Mouse (Mus musculus): Measurements from ENCODE around the gene Igf2bp1. TPM values are rescaled to one million over a fixed set of nuclear protein-coding genes. Genes with fewer than 3 reads are reported as not detected.

The Igf2bp1 gene
- total RNA-seq, 2 experiments from 2014 or later, result 0.47 to 0.50 TPM

- peak in 1 of 2 experiments; percentile 17 for DNase-seq (ENCODE audit: low spot score in 2 of 2)
Observed at GRCm38 (mm10) chr11:96007516-96008235, 1.9 kb upstream of the Igf2bp1 start.

DNA sequence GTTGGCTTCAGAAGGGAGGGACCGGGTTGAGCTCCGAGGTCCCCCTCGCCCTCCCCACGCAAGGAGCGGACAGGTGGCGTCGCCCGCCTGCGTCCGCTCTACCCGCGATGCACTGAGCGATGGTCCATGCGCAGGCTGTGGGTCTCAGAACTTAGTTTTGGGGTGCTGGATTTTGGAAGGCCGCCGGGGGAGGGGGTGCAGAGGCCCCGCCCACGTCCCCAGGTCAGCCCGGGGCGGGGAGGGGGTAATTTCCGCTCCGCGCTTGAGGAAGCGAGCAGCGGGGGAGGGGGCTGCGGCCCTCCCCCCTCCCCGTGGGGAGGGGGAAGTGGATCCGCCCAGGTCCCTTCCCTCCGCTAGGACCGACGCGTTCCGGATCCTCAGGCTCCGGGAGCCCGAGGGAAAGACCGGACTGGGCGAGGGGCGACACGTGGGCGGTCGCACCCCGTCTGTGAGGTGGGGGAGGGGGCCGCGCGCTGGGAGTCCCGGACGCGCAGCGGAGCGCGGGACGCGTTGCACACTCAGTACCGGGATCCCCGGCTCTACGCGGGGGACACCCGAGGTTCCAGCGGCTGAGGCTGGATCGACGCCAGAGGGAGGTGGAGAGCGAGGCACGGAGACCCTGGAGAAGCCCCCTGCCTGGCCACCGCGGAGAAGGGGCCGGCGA lies 1.2 kb upstream of the Igf2bp1 start:
- peak in 1 of 2 experiments; percentile 27 for DNase-seq (ENCODE audit: low spot score in 2 of 2)

- peak in 1 of 2 experiments; percentile 15 for DNase-seq (ENCODE audit: low spot score in 2 of 2)
Observed at GRCm38 (mm10) chr11:96006367-96006851, 669 bp upstream of the Igf2bp1 start.

GRCm38 (mm10) chr11:96004793-96005402 lies 842 bp downstream of the Igf2bp1 start:
- DNase-seq (ENCODE audit: low spot score in 2 of 2), result peak in 1 of 2 experiments; percentile 28

DNA sequence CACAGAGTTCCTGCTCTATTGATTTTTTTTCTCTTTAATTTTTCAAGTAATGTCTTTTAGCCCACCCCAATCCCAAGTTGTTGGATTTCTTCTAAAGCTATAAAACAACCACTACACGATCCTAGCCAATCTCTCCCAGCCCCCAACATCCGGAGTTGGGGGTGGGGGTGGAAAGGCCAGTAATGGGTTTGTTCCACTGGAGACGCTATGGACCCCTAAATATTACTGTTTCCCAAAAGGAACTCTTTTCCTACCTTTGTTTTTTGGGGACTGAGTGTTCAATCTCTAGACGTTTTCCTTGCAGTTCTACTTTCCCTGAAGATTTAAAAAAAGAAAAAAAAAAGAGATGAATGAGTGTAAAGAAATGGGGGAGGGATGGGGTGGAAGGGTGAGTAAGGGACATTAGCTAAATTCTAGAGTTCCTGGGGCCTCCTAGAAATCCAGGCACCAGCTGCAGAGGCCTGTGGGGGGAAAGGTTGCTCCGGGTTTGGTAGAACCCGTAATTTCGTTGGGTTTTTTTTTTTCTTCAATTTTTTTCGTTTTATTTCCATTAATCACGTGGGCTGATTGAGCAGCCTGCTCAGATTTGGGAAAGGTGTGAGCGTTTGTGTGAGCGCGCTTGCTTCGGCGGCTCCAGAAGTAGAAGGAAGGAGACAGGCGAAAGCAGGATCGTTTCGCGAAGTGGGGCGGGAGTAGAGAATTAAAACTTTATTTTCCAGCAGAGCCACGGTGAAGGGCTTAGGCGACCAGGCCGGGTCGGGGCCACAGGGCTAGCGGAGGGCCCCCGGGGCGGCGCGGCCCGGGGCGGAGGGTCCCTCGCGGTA lies 1.6 kb downstream of the Igf2bp1 start:
- DNase-seq (ENCODE audit: low spot score in 2 of 2), result peak in 1 of 2 experiments; percentile 20

- no peak for DNase-seq (ENCODE audit: low spot score in 2 of 2)
Observed at GRCm38 (mm10) chr11:96003100-96003900, 2.4 kb downstream of the Igf2bp1 start.

- no peak for DNase-seq (ENCODE audit: low spot score in 2 of 2)
Observed at GRCm38 (mm10) chr11:95994151-95994550, 11.6 kb downstream of the Igf2bp1 start.

DNA sequence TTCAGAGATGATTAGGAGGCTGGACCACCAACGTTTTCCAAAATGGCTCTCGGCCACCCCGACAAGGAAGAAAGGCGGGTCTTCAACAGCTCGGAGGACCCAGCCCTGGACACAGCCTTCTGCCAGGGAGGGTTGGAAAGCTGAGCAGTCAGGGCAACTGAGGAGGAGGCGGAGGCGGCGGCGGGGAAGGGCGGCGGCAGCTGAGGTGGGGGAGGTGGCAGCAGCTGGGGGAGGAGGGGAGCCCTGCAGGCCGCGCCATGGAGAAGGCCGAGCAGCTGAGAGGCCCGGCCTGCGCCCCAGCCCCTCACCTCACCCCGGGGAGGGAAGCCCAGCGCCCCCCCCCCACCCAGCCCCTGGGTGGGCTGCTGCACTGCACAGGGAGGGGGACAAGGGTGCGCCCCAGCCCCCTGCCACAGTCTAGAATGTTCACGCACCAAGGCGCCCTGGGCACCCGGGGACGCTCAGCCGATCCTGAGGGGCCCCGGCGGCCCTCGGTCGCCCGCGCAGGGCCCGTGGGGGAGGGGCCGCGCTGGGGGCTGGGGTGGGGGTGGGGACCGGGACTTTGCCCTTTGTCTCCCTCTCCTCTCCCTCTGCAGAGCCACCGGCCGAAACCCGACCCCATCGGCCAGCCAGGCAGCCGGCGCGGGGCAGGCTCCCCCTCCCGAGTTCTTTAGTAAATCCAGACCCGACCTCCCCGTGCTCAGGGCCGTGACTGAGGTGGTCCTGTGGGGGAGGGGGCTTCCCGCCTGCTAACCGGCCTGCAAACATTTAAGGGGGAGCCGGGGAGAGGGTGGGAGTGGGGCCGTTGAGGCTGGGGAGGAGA lies 14.6 kb downstream of the Igf2bp1 start:
- DNase-seq (ENCODE audit: low spot score in 2 of 2), result peak; percentile 28 to 47

DNA sequence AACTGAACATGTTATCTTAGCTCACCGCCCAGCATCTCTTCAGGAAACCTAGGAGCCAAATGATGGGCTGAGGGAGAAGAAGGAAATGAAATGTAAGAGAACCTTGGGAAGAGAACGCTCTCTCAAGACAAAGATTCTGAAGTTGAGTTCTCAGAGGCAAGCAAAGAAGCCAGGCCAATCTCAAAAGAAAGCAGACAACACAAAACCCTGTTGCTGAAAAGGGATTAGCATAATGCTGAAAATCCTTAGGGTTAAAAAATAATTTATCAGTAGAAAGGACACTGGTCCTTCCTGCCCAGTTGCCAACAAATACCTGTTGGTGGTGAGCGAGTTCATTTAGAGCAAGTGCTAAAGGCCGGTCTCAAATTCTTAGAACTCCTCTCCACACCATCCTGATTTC lies 15.3 kb downstream of the Igf2bp1 start:
- DNase-seq (ENCODE audit: low spot score in 2 of 2), result no peak

DNA sequence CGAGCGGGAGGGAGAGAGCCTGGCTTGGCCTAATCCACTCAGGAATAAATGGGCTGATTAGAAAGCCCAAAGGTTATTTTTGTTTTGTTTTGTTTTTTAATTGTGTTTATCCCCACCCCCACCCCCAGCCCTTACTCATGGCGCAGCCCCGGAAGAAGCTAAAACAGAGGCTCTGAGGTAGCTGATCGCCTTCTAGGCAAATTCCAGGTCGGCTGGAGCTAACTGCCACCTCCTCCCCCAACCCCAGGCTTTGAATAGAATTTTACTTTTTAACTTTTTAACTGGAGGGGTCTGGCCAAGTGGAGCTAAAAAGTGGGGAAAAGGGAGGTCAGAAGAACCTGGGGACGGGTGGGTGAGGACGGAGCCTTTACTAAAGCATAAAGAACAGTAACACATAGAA lies 15.9 kb downstream of the Igf2bp1 start:
- no peak for DNase-seq (ENCODE audit: low spot score in 2 of 2)

- DNase-seq (ENCODE audit: low spot score in 2 of 2), result peak; percentile 58 to 67
Observed at GRCm38 (mm10) chr11:95988533-95988932, 17.2 kb downstream of the Igf2bp1 start.

- DNase-seq (ENCODE audit: low spot score in 2 of 2), result no peak
Observed at GRCm38 (mm10) chr11:95987854-95988447, 17.8 kb downstream of the Igf2bp1 start.

DNA sequence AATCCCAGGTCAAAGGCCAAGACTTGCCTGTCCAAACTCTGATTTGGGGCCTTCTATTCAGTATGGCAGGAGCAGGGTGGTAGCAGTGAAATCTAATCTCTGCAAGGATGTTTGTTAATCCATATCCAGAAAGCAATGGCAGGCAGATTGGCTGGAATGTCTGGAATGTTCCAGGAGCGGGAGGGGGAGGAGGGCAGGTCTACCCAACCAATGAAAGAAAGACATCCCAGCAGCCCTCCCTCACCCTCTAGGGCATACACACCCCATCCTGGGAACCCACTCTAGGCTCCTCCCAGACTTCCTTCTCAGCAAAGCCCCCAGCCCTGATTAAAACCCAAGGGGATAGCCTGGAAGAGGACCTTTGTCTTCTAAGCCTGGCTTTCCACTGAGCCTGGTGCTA lies 23.3 kb downstream of the Igf2bp1 start:
- DNase-seq (ENCODE audit: low spot score in 2 of 2), result no peak

DNA sequence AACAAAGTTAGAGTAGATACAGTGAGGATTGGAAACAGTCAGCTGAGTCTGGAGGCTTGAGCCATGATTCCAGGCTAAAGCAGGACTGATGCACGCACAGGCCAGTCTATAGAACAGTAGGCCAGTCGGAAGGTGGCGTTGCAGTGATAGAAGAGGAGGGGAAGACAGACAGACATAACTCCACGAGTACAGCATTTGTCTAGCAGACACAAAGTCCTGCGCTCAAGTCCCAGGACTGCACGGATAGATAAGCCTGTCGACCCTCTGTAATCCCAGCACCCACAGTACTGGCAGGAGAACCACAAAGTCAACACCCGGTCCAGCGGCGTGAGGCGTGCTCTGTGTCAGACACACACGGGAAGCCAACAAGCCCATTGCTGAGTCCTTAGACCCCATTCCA lies 23.9 kb downstream of the Igf2bp1 start:
- DNase-seq (ENCODE audit: low spot score in 2 of 2), result no peak

- peak; percentile 47 to 49 for DNase-seq (ENCODE audit: low spot score in 2 of 2)
Observed at GRCm38 (mm10) chr11:95980762-95981418, 24.9 kb downstream of the Igf2bp1 start.

DNA sequence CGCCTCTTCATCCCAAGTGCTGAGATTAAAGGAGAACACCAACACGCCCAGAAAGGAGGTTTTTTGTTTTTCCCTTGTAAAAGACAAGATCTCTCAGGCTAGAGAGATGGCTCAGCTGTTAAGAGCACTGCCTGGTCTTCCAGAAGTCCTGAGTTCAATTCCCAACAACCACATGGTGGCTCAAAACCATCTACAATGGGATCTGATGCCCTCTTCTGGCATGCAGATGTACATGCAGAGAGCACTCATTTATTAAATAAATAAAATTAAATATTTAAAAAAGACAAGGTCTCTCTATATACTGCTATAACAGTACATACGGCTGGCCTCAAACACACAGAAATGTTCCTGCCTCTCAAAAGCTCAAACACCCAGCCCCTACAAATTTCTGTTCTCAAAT lies 27.3 kb downstream of the Igf2bp1 start:
- no peak for DNase-seq (ENCODE audit: low spot score in 2 of 2)

DNA sequence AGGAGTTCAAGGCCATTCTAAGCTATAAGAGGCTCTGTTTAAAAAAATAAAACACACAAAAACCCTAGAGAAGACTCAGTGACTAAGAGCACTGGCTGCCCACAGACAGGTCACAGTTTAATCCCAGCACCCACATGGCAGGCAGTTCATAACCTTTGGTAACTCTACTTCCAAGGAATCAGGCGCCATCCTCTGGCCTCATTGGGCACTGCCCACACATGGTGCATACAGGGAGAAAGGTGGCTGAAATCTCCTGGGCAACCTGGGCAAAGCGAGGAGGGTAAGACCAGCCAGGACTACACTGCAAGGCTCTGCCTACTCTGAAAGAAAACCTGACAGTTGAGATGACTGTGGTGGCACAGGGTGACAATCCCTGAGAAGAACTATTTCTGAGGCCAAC lies 29.4 kb downstream of the Igf2bp1 start:
- DNase-seq (ENCODE audit: low spot score in 2 of 2), result no peak

- DNase-seq (ENCODE audit: low spot score in 2 of 2), result no peak
Observed at GRCm38 (mm10) chr11:95975694-95976093, 30.0 kb downstream of the Igf2bp1 start.

DNA sequence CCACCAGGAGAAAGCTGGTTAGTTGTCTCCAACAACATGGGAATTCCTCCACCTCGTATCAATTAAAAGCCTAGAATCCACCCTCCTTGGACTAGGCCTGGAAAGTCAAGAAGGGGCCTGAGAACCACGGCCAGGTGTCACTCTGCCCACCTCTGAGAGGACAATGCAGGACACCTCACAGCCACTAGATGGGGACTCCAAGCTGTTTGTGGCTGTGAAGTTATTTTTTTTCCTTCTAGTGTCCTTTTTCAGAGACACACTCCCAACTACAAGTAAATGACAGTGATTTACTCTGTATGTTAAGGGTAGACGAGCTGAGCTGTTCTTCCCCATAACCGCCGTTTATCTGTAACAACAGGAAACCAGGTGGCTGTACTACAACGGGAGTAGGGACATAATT lies 32.6 kb downstream of the Igf2bp1 start:
- DNase-seq (ENCODE audit: low spot score in 2 of 2), result no peak

All from layer of hippocampus, postnatal 10 days (tissue).